Mouse (Mus musculus) heart, postnatal 14 days (tissue): ENCODE results near the gene Sptan1. TPM values are rescaled to one million over a fixed set of nuclear protein-coding genes. Genes with fewer than 3 reads are reported as not detected.

Experiments used
- DNase-seq, 2 experiments: peaks; one replicate each; pipeline ENCODE4 v3.0.0; 2021 to 2022
- intact Hi-C: fragments of 180-260 bp; cut with DNase I; formaldehyde crosslinking; loops from one replicate; pipeline ENCODE4 v1.15.1; 2025
- microRNA-seq, 2 experiments: library from miRNA; unstranded; fragments of <30 nt; microRNA quantifications; one replicate each; pipeline ENCODE4 v1.2.0; 2021 to 2022
- total RNA-seq, 2 experiments: library from RNA; stranded (reverse); gene quantifications; 2 replicates each; pipeline ENCODE4 v1.2.3; 2021

The Sptan1 gene
- total RNA-seq, 2 experiments from 2014 or later: 255 TPM

GRCm38 (mm10) chr2:30078349-30078712 is 113.0 kb downstream of the Sptan1 start:
- intact Hi-C loops: loop anchor here (1.0 kb wide), 2 partner anchors 14 to 18 kb away; no protein-coding TSS in a partner anchor

GRCm38 (mm10) chr2:30078760-30079159 is 113.4 kb downstream of the Sptan1 start:
- intact Hi-C loops: loop anchor here (1.0 kb wide), 2 partner anchors 14 to 18 kb away; no protein-coding TSS in a partner anchor
- DNase-seq: no peak

More at GRCm38 (mm10) chr2:30078349-30078712, 113.0 kb downstream of the Sptan1 start:
- DNase-seq: peak; percentile 35 to 58

GRCm38 (mm10) chr2:30080181-30080800 is 114.9 kb downstream of the Sptan1 start:
- intact Hi-C loops: no loop called here

More at GRCm38 (mm10) chr2:30080181-30080800, 114.9 kb downstream of the Sptan1 start:
- no peak for DNase-seq

Small RNAs within 50 kb of the gene (microRNA-seq; reads per million reads assigned to microRNA genes)
- 2.2 to 3.1 reads per million in 2 experiments for gene Mir6997

Other genes with a start within 250 kb of the Sptan1 start
- gene Gm13420, start 213.9 kb upstream of the Sptan1 start, total RNA-seq: not detected
- gene Gm13547, start 206.2 kb upstream of the Sptan1 start, total RNA-seq: not detected
- gene Coq4, start 178.1 kb upstream of the Sptan1 start, total RNA-seq: 10 to 100 TPM; 17.5 to 18.3 TPM
- gene Trub2, start 177.1 kb upstream of the Sptan1 start, total RNA-seq: 10 to 100 TPM; 30.5 to 34.1 TPM
- gene Slc27a4, start 162.9 kb upstream of the Sptan1 start, total RNA-seq: 10 to 100 TPM; 20.0 to 21.7 TPM
- 10 to 100 TPM; 30.4 to 31.7 TPM for gene Urm1, start 145.5 kb upstream of the Sptan1 start, total RNA-seq
- gene Cercam, start 96.4 kb upstream of the Sptan1 start, total RNA-seq: 10 to 100 TPM in 1 of 2 experiments, 1 to 10 TPM in 1; 9.3 to 10.3 TPM
- gene Odf2, start 76.3 kb upstream of the Sptan1 start, total RNA-seq: 10 to 100 TPM; 24.5 to 29.1 TPM
- gene Gle1, start 30.1 kb upstream of the Sptan1 start, total RNA-seq: 10 to 100 TPM; 25.1 to 25.2 TPM
- gene Wdr34, start 83.3 kb downstream of the Sptan1 start, total RNA-seq: 1 to 10 TPM; 7.2 TPM
- gene Set, start 91.8 kb downstream of the Sptan1 start, total RNA-seq: 10 to 100 TPM; 93.9 to 97.0 TPM
- 10 to 100 TPM; 10.3 to 12.2 TPM for gene Pkn3, start 112.1 kb downstream of the Sptan1 start, total RNA-seq
- 1 to 10 TPM; 5.2 to 5.6 TPM for gene Zdhhc12, start 128.1 kb downstream of the Sptan1 start, total RNA-seq
- gene Zer1, start 159.0 kb downstream of the Sptan1 start, total RNA-seq: 10 to 100 TPM; 25.1 to 27.7 TPM
- 10 to 100 TPM; 18.8 to 19.6 TPM for gene Tbc1d13, start 168.2 kb downstream of the Sptan1 start, total RNA-seq
- gene Endog, start 205.9 kb downstream of the Sptan1 start, total RNA-seq: 10 to 100 TPM; 74.1 to 78.0 TPM
- gene Spout1, start 212.9 kb downstream of the Sptan1 start, total RNA-seq: 1 to 10 TPM; 5.9 to 6.3 TPM
- gene Kyat1, start 240.3 kb downstream of the Sptan1 start, total RNA-seq: 10 to 100 TPM; 48.4 to 49.2 TPM